9 mouse cellular contexts compared by ENCODE assay signal in genomic region chr11:101070987-101071386, GRCm38 (mm10). TPM values are rescaled to one million over a fixed set of nuclear protein-coding genes. Genes with fewer than 3 reads are reported as not detected.
DNase-seq lines count a peak whose midpoint lies in the region; ATAC-seq lines count a peak whose summit lies in the region.
"Had no signal": no experiment of that assay in that cellular context is flagged by ENCODE, and none has a peak within 500 bp of the region (broad histone marks: within the 10 kb centered on the region; RNA-seq: fewer than 3 reads in every experiment).

No protein-coding gene starts in this region.

- peak overlapping the region; percentile 99 for H3K4me2 ChIP-seq in limb, embryonic 12.5 days
- peak overlapping the region; percentile 91 for H3K4me2 ChIP-seq in neural tube, embryonic 14.5 days (ENCODE audit: low read depth, low read length)

- H3K9ac ChIP-seq in limb, embryonic 12.5 days (replicated peaks): no peak overlapping the region
- H3K9ac ChIP-seq in neural tube, embryonic 14.5 days (replicated peaks; ENCODE audit: low read depth, low read length): peak overlapping the region; percentile 88

- no peaks in the 10 kb centered on the region for H3K9me3 ChIP-seq in heart, embryonic 10.5 days
- 0 out of 2 replicates have a peak, but pooled peaks cover 4% of the 10 kb centered on the region for H3K9me3 ChIP-seq in megakaryocyte, embryonic 14.5 days
- no peaks in the 10 kb centered on the region for H3K9me3 ChIP-seq in limb, embryonic 12.5 days
- H3K9me3 ChIP-seq in neural tube, embryonic 14.5 days (ENCODE audit: control insufficient read depth, low read length): no peaks in the 10 kb centered on the region

- peaks cover 25% of the 10 kb centered on the region for H3K4me1 ChIP-seq in heart, embryonic 10.5 days
- H3K4me1 ChIP-seq in megakaryocyte, embryonic 14.5 days: peaks cover 75% of the 10 kb centered on the region
- H3K4me1 ChIP-seq in limb, embryonic 12.5 days (replicated peaks): peaks cover 14% of the 10 kb centered on the region
- H3K4me1 ChIP-seq in neural tube, embryonic 14.5 days (ENCODE audit: control insufficient read depth, insufficient read depth, low read length): peaks cover 13% of the 10 kb centered on the region

- peak overlapping the region; percentile 93 for H3K4me3 ChIP-seq in heart, embryonic 10.5 days
- peak overlapping the region; percentile 96 for H3K4me3 ChIP-seq in megakaryocyte, embryonic 14.5 days (replicated peaks)
- H3K4me3 ChIP-seq in limb, embryonic 12.5 days (replicated peaks): peak overlapping the region; percentile 77
- peak overlapping the region; percentile 71; the same call in 1 of the 2 replicates for H3K4me3 ChIP-seq in neural tube, embryonic 14.5 days (ENCODE audit: low read depth, low read length)

- intact Hi-C loops in gastrocnemius, postnatal 14 days (cut with DNase I; ENCODE audit: low total_unique reads): no loop called here

- WGBS in heart, embryonic 10.5 days: 67% methylated on average over 6 of the region's 6 CpGs
- 80% methylated on average over 6 of the region's 6 CpGs for WGBS in limb, embryonic 12.5 days
- WGBS in neural tube, embryonic 14.5 days: 72% methylated on average over 6 of the region's 6 CpGs

- H3K27me3 ChIP-seq in heart, embryonic 10.5 days (ENCODE audit: insufficient read depth, poor library complexity, severe bottlenecking): peaks cover 34% of the 10 kb centered on the region
- H3K27me3 ChIP-seq in megakaryocyte, embryonic 14.5 days (replicated peaks): peaks cover 8% of the 10 kb centered on the region
- H3K27me3 ChIP-seq in limb, embryonic 12.5 days: peaks cover 41% of the 10 kb centered on the region
- H3K27me3 ChIP-seq in neural tube, embryonic 14.5 days (ENCODE audit: control insufficient read depth, insufficient read depth, low read length): no peaks in the 10 kb centered on the region; the same call in 1 of the 2 replicates

- H3K27ac ChIP-seq in heart, embryonic 10.5 days: no peak overlapping the region
- H3K27ac ChIP-seq in limb, embryonic 12.5 days: no peak overlapping the region
- no peak overlapping the region for H3K27ac ChIP-seq in neural tube, embryonic 14.5 days (ENCODE audit: low read depth, low read length)

- DNase-seq in heart, embryonic 10.5 days (ENCODE audit: low spot score): no peak
- DNase-seq in heart, adult 18-20 months: no peak
- DNase-seq in gastrocnemius, postnatal 14 days: no peak

- no peak for ATAC-seq in megakaryocyte, adult 5-6 weeks (ENCODE audit: poor library complexity, severe bottlenecking)
- ATAC-seq in limb, embryonic 12.5 days (ENCODE audit: insufficient number of reproducible peaks, insufficient read depth, low FRiP score, low TSS enrichment, low read depth): no peak
- ATAC-seq in neural tube, embryonic 14.5 days (ENCODE audit: low read depth): no peak
- ATAC-seq in monocyte, adult 5-6 weeks (replicated peaks; ENCODE audit: insufficient number of reproducible peaks, low FRiP score, low TSS enrichment, poor library complexity, severe bottlenecking): no peak

- H3K36me3 ChIP-seq in heart, embryonic 10.5 days: peaks cover 3% of the 10 kb centered on the region; the same call in 1 of the 2 replicates
- peaks cover 43% of the 10 kb centered on the region for H3K36me3 ChIP-seq in megakaryocyte, embryonic 14.5 days (replicated peaks; ENCODE audit: low read length)
- no peaks in the 10 kb centered on the region for H3K36me3 ChIP-seq in limb, embryonic 12.5 days
- H3K36me3 ChIP-seq in neural tube, embryonic 14.5 days (ENCODE audit: control insufficient read depth, insufficient read depth, low read length): no peaks in the 10 kb centered on the region

RNA-seq across cellular contexts. Expression of gene Naglu, which starts 1.2 kb away (rescaled TPM):
- 13.9 and 15.8 TPM in 2 replicates for polyA plus RNA-seq in heart, embryonic 10.5 days (2016; fragmentation: Nextera tagmentation; extraction: Ambion mirVana)
- 1 to 10 TPM; 7.2 to 8.4 TPM for total RNA-seq in heart, adult 18-20 months (2021)
- 30.7 and 32.1 TPM in 2 replicates for polyA plus RNA-seq in megakaryocyte, embryonic 14.5 days (2012; ENCODE audit: insufficient read depth, low replicate concordance)
- 7.2 and 7.9 TPM in 2 replicates for total RNA-seq in megakaryocyte, adult 5-6 weeks (2015)
- 8.9 and 9.1 TPM in 2 replicates for total RNA-seq in megakaryocyte, adult 5-6 weeks (2017)
- polyA plus RNA-seq in limb, embryonic 12.5 days (2016; fragmentation: Nextera tagmentation; extraction: Ambion mirVana): 8.0 and 8.1 TPM in 2 replicates
- polyA plus RNA-seq in neural tube, embryonic 14.5 days (2014; fragmentation: Nextera tagmentation; extraction: Ambion mirVana): 7.0 and 9.8 TPM in 2 replicates
- 5.6 to 14.8 TPM (median 9.9 TPM) in 3 replicates for total RNA-seq in monocyte, adult 5-6 weeks (2017)
- total RNA-seq in gastrocnemius, postnatal 14 days (2021): 1 to 10 TPM; 6.2 to 7.4 TPM

RNA-seq across cellular contexts. Expression of gene Hsd17b1, which starts 7.2 kb away (rescaled TPM):
- 0.21 TPM in 1 of 2 replicates, not detected in the other for polyA plus RNA-seq in heart, embryonic 10.5 days (2016; fragmentation: Nextera tagmentation; extraction: Ambion mirVana)
- total RNA-seq in heart, adult 18-20 months (2021): under 1 TPM; 0.41 to 0.77 TPM
- polyA plus RNA-seq in megakaryocyte, embryonic 14.5 days (2012; ENCODE audit: insufficient read depth, low replicate concordance): 3.5 and 5.8 TPM in 2 replicates
- 0.11 and 0.45 TPM in 2 replicates for total RNA-seq in megakaryocyte, adult 5-6 weeks (2015)
- 0.29 TPM in 1 of 2 replicates, not detected in the other for total RNA-seq in megakaryocyte, adult 5-6 weeks (2017)
- not detected in 2 replicates for polyA plus RNA-seq in limb, embryonic 12.5 days (2016; fragmentation: Nextera tagmentation; extraction: Ambion mirVana)
- 0.35 TPM in 1 of 2 replicates, not detected in the other for polyA plus RNA-seq in neural tube, embryonic 14.5 days (2014; fragmentation: Nextera tagmentation; extraction: Ambion mirVana)
- 0.68 TPM in 1 of 3 replicates, not detected in the others for total RNA-seq in monocyte, adult 5-6 weeks (2017)
- total RNA-seq in gastrocnemius, postnatal 14 days (2021): under 1 TPM in 1 of 2 experiments, not detected in 1; 0.29 TPM
- total RNA-seq: megakaryocyte-erythroid progenitor cell, adult 5-6 weeks had no signal

RNA-seq across cellular contexts. Expression of gene Coasy, which starts 11.4 kb away (rescaled TPM):
- polyA plus RNA-seq in heart, embryonic 10.5 days (2016; fragmentation: Nextera tagmentation; extraction: Ambion mirVana): 36.5 and 37.0 TPM in 2 replicates
- 10 to 100 TPM; 17.4 to 18.8 TPM for total RNA-seq in heart, adult 18-20 months (2021)
- polyA plus RNA-seq in megakaryocyte, embryonic 14.5 days (2012; ENCODE audit: insufficient read depth, low replicate concordance): 17.7 and 36.8 TPM in 2 replicates
- 10.6 and 13.1 TPM in 2 replicates for total RNA-seq in megakaryocyte, adult 5-6 weeks (2015)
- 11.4 and 15.8 TPM in 2 replicates for total RNA-seq in megakaryocyte, adult 5-6 weeks (2017)
- polyA plus RNA-seq in limb, embryonic 12.5 days (2016; fragmentation: Nextera tagmentation; extraction: Ambion mirVana): 43.6 and 46.5 TPM in 2 replicates
- polyA plus RNA-seq in neural tube, embryonic 14.5 days (2014; fragmentation: Nextera tagmentation; extraction: Ambion mirVana): 38.3 and 39.2 TPM in 2 replicates
- total RNA-seq in monocyte, adult 5-6 weeks (2017): 11.4 to 16.6 TPM (median 16.1 TPM) in 3 replicates
- total RNA-seq in gastrocnemius, postnatal 14 days (2021): 1 to 10 TPM; 8.1 to 9.5 TPM

RNA-seq across cellular contexts. Expression of gene Mlx, which starts 16.1 kb away (rescaled TPM):
- polyA plus RNA-seq in heart, embryonic 10.5 days (2016; fragmentation: Nextera tagmentation; extraction: Ambion mirVana): 42.6 and 52.0 TPM in 2 replicates
- total RNA-seq in heart, adult 18-20 months (2021): 10 to 100 TPM; 17.2 to 17.9 TPM
- 2.8 and 12.4 TPM in 2 replicates for polyA plus RNA-seq in megakaryocyte, embryonic 14.5 days (2012; ENCODE audit: insufficient read depth, low replicate concordance)
- 62.7 and 64.8 TPM in 2 replicates for total RNA-seq in megakaryocyte, adult 5-6 weeks (2015)
- 79.3 and 96.0 TPM in 2 replicates for total RNA-seq in megakaryocyte, adult 5-6 weeks (2017)
- 40.4 and 43.1 TPM in 2 replicates for polyA plus RNA-seq in limb, embryonic 12.5 days (2016; fragmentation: Nextera tagmentation; extraction: Ambion mirVana)
- 84.6 and 95.7 TPM in 2 replicates for polyA plus RNA-seq in neural tube, embryonic 14.5 days (2014; fragmentation: Nextera tagmentation; extraction: Ambion mirVana)
- 61.7 to 74.7 TPM (median 71.4 TPM) in 3 replicates for total RNA-seq in monocyte, adult 5-6 weeks (2017)
- 10 to 100 TPM; 10.8 to 12.4 TPM for total RNA-seq in gastrocnemius, postnatal 14 days (2021)

RNA-seq across cellular contexts. Expression of gene Psmc3ip, which starts 24.2 kb away (rescaled TPM):
- polyA plus RNA-seq in heart, embryonic 10.5 days (2016; fragmentation: Nextera tagmentation; extraction: Ambion mirVana): 29.6 and 40.8 TPM in 2 replicates
- total RNA-seq in heart, adult 18-20 months (2021): 1 to 10 TPM; 2.4 to 2.6 TPM
- 10.4 TPM in 1 of 2 replicates, not detected in the other for polyA plus RNA-seq in megakaryocyte, embryonic 14.5 days (2012; ENCODE audit: insufficient read depth, low replicate concordance)
- 11.5 and 14.9 TPM in 2 replicates for total RNA-seq in megakaryocyte, adult 5-6 weeks (2015)
- total RNA-seq in megakaryocyte, adult 5-6 weeks (2017): 21.3 and 24.1 TPM in 2 replicates
- polyA plus RNA-seq in limb, embryonic 12.5 days (2016; fragmentation: Nextera tagmentation; extraction: Ambion mirVana): 54.3 and 55.7 TPM in 2 replicates
- polyA plus RNA-seq in neural tube, embryonic 14.5 days (2014; fragmentation: Nextera tagmentation; extraction: Ambion mirVana): 17.0 and 19.0 TPM in 2 replicates
- 5.0 to 6.2 TPM in 2 of 3 replicates, not detected in the other for total RNA-seq in monocyte, adult 5-6 weeks (2017)
- total RNA-seq in gastrocnemius, postnatal 14 days (2021): 1 to 10 TPM; 1.1 to 1.5 TPM
